Mouse (Mus musculus): ENCODE data around the gene Nr1i2. TPM values are rescaled to one million over a fixed set of nuclear protein-coding genes. Genes with fewer than 3 reads are reported as not detected.

The Nr1i2 gene
- not detected in 2 replicates for polyA plus RNA-seq (2021; fragmentation: Nextera tagmentation)
- long read RNA-seq, experiment 1: 0 reads
- long read RNA-seq, experiment 2: 0 reads

GRCm38 (mm10) chr16:38294685-38295348 lies at the start of gene Nr1i2:
Gene Nr1i2, minus strand, starts transcription at chr16:38294824.

GRCm38 (mm10) chr16:38341396-38342324 lies 47.0 kb upstream of the Nr1i2 start, which contains the start of gene Maats1:
Gene Maats1, minus strand, starts transcription at chr16:38342143.

Other genes with a start within 250 kb of the Nr1i2 start
- 106 and 136 TPM in 2 replicates for gene Gsk3b, start 205.8 kb downstream of the Nr1i2 start, polyA plus RNA-seq (2021; fragmentation: Nextera tagmentation)
- gene Maats1, start 47.3 kb upstream of the Nr1i2 start, polyA plus RNA-seq (2021; fragmentation: Nextera tagmentation): 0.60 and 0.75 TPM in 2 replicates
- gene Cox17, start 52.2 kb upstream of the Nr1i2 start, polyA plus RNA-seq (2021; fragmentation: Nextera tagmentation): 772 and 802 TPM in 2 replicates
- gene Gm21987, start 52.2 kb upstream of the Nr1i2 start, polyA plus RNA-seq (2021; fragmentation: Nextera tagmentation): not detected in 2 replicates
- gene Popdc2, start 67.4 kb upstream of the Nr1i2 start, polyA plus RNA-seq (2021; fragmentation: Nextera tagmentation): 0.26 and 0.83 TPM in 2 replicates
- 0.55 and 1.3 TPM in 2 replicates for gene Pla1a, start 138.3 kb upstream of the Nr1i2 start, polyA plus RNA-seq (2021; fragmentation: Nextera tagmentation)
- 119 and 133 TPM in 2 replicates for gene Adprh, start 157.9 kb upstream of the Nr1i2 start, polyA plus RNA-seq (2021; fragmentation: Nextera tagmentation)
- 0.19 and 0.39 TPM in 2 replicates for gene Cd80, start 160.7 kb upstream of the Nr1i2 start, polyA plus RNA-seq (2021; fragmentation: Nextera tagmentation)
- gene Timmdc1, start 227.8 kb upstream of the Nr1i2 start, polyA plus RNA-seq (2021; fragmentation: Nextera tagmentation): 43.2 and 57.0 TPM in 2 replicates

Measured in left cerebral cortex, adult 6 months (tissue).